Mouse (Mus musculus) activated CD4-positive, CD25-positive, alpha-beta regulatory T cell, adult 9 weeks (primary cell): ENCODE results near the gene Smndc1. TPM values are rescaled to one million over a fixed set of nuclear protein-coding genes. Genes with fewer than 3 reads are reported as not detected.

ENCODE experiments used
- polyA plus RNA-seq: library from polyadenylated mRNA; unstranded; fragments of 100-300 nt; shearing (Covaris generic); gene quantifications from one replicate; pipeline ENCODE4 v1.2.1, GENCODE M21; 2017

Smndc1 gene
- 78.8 TPM for polyA plus RNA-seq

DNA sequence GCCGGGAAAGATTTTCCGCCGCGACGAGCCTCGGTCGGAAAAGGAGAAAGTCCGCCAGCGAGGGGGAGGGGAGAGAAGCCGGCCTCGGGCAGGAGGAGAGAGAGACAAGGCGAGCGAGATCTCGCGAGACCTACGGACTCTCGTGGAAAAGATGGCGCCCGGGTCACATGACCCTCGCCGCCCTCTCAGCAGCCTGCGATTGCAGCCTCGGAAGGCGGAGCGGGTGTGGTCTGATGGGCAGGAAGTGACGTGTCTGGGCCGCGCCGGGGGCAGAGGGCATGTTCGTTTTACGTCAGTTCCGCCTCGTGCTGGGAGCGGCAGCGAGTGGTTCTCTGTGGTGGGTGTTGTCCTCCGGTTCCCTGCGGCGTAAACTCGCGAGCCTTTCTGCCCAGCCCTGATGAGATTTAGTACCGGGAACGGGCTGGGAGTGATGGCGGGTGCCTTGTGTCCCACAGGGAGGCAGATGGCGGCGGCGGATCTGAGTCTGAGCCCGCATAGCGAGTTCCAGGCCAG is at the start of gene Smndc1:
TSS of gene Smndc1 (minus strand) at position 84 of the 513 bp plus-strand sequence.

DNA sequence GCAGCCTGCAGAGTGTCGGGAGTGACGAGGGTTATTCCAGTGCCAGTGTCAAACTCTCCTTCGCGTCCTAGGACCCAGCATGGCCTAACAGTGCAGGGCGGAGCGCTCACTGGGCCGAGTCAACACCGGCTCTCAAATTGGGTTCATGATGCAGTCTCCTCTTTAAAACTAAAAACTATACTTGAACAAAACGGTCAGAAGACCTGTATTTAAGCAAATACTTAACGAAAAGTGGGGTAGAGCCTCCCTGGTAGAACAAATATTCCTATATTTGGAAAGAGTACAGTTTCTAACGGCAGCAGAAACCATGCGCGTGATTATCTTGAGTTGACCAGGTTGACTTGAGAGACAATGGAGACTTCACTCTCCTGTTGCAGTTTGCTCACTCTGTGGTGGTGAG is 18.7 kb downstream of the Smndc1 start, which contains the start of gene Gm10197:
TSS of gene Gm10197 (minus strand) at position 101 of the 400 bp plus-strand sequence.

Other genes with a start within 250 kb of the Smndc1 start
- 3.5 TPM for gene Mxi1, start 80.1 kb downstream of the Smndc1 start, polyA plus RNA-seq
- not detected for gene Gm10197, start 18.8 kb downstream of the Smndc1 start, polyA plus RNA-seq
- gene Dusp5, start 138.5 kb upstream of the Smndc1 start, polyA plus RNA-seq, result 6.0 TPM
- gene Nutf2-ps1, start 198.5 kb upstream of the Smndc1 start, polyA plus RNA-seq, result 229 TPM
- gene Smc3, start 209.8 kb upstream of the Smndc1 start, polyA plus RNA-seq, result 50.1 TPM